Mouse (Mus musculus) kidney, embryonic 14.5 days (tissue): ENCODE data around the gene Patl2. TPM values are rescaled to one million over a fixed set of nuclear protein-coding genes. Genes with fewer than 3 reads are reported as not detected.
A peak's percentile ranks its signal among the peaks of the same experiment; 100 is the strongest.
"Not testable (repeated sequence)": the region's sequence is repeated elsewhere in the genome, so short reads cannot be mapped to it uniquely, and the experiment has no call there.

Experiments
- ATAC-seq: fragments of 200-750 bp; cut with Nextera tagmentation; 2 replicates; pipeline ENCODE4 v1.8.0; 2017; ENCODE audit warnings: moderate number of reproducible peaks, mild to moderate bottlenecking, moderate TSS enrichment, moderate library complexity; ENCODE audit not compliant: low FRiP score, low TSS enrichment
- H3K27ac ChIP-seq: fragments of 300-500 bp; sonication (generic); 2 replicates; pipeline ENCODE4 v1.5.1; 2014; ENCODE audit warnings: low read depth, mild to moderate bottlenecking, low read length, moderate library complexity, mixed read lengths
- H3K27me3 ChIP-seq: fragments of 300-500 bp; sonication (generic); 2 replicates; pipeline ENCODE4 v1.6.1; 2014; ENCODE audit warnings: mild to moderate bottlenecking, low read length; ENCODE audit not compliant: control insufficient read depth, insufficient read depth
- H3K36me3 ChIP-seq: fragments of 300-500 bp; sonication (generic); 2 replicates; pipeline ENCODE4 v1.6.1; 2014; ENCODE audit warnings: low read length, mixed read lengths; ENCODE audit not compliant: control insufficient read depth, insufficient read depth
- H3K4me1 ChIP-seq: fragments of 300-500 bp; sonication (generic); 2 replicates; pipeline ENCODE4 v1.6.1; 2014; ENCODE audit warnings: low read length, mixed read lengths; ENCODE audit not compliant: control insufficient read depth, insufficient read depth
- H3K4me2 ChIP-seq: fragments of 300-500 bp; sonication (generic); replicated peaks from 2 replicates; pipeline ENCODE4 v1.6.1; 2014; ENCODE audit warnings: low read depth, mild to moderate bottlenecking, low read length
- H3K4me3 ChIP-seq: fragments of 300-500 bp; sonication (generic); 2 replicates; pipeline ENCODE4 v1.5.1; 2014; ENCODE audit warnings: mild to moderate bottlenecking, low read length
- H3K9ac ChIP-seq: fragments of 300-500 bp; sonication (generic); 2 replicates; pipeline ENCODE4 v1.6.1; 2014; ENCODE audit warnings: low read depth, mild to moderate bottlenecking, low read length, moderate library complexity
- H3K9me3 ChIP-seq: fragments of 300-500 bp; sonication (generic); 2 replicates; pipeline ENCODE4 v1.6.1; 2016; ENCODE audit warnings: low read length; ENCODE audit not compliant: control insufficient read depth
- WGBS: fragments of 180-500 bp; shearing (Covaris S2); extraction: QIAGEN DNeasy Blood & Tissue Kit; methylation state at CpG from one replicate; pipeline ENCODE4 v1.1.7; 2014; 5-methylcytosine and 5-hydroxymethylcytosine counted together
- polyA plus RNA-seq: library from polyadenylated mRNA; unstranded; fragments of >200 nt; fragmentation: Nextera tagmentation; extraction: Ambion mirVana; gene quantifications from 2 replicates; pipeline ENCODE4 v1.2.1, GENCODE M21; 2014

Gene Patl2
- polyA plus RNA-seq, 1 experiment from 2014 or later: not detected

- no peak for ATAC-seq
Measured at GRCm38 (mm10) chr2:122221798-122222197, 35.8 kb upstream of the Patl2 start.

GRCm38 (mm10) chr2:122221378-122221777 is 35.4 kb upstream of the Patl2 start:
- no peak overlapping the region for H3K4me3 ChIP-seq
- no peak overlapping the region for H3K4me2 ChIP-seq
- H3K9me3 ChIP-seq: no peaks in the 10 kb centered on the region
- whole genome bisulfite sequencing: 59% methylated on average over 4 of the region's 4 CpGs
- no peak overlapping the region for H3K9ac ChIP-seq
- H3K27me3 ChIP-seq: no peaks in the 10 kb centered on the region
- no peaks in the 10 kb centered on the region for H3K4me1 ChIP-seq
- H3K27ac ChIP-seq: no peak overlapping the region
- no peaks in the 10 kb centered on the region for H3K36me3 ChIP-seq
- no peak for ATAC-seq

More at GRCm38 (mm10) chr2:122221798-122222197, 35.8 kb upstream of the Patl2 start:
- no peaks in the 10 kb centered on the region for H3K4me1 ChIP-seq
- no peaks in the 10 kb centered on the region for H3K27me3 ChIP-seq
- H3K9ac ChIP-seq: no peak overlapping the region
- 23% methylated on average over 5 of the region's 5 CpGs for WGBS
- no peak overlapping the region for H3K27ac ChIP-seq
- no peaks in the 10 kb centered on the region for H3K9me3 ChIP-seq
- no peaks in the 10 kb centered on the region for H3K36me3 ChIP-seq
- H3K4me3 ChIP-seq: no peak overlapping the region
- H3K4me2 ChIP-seq: no peak overlapping the region

GRCm38 (mm10) chr2:122218234-122218633 is 32.2 kb upstream of the Patl2 start:
- ATAC-seq: no peak

DNA sequence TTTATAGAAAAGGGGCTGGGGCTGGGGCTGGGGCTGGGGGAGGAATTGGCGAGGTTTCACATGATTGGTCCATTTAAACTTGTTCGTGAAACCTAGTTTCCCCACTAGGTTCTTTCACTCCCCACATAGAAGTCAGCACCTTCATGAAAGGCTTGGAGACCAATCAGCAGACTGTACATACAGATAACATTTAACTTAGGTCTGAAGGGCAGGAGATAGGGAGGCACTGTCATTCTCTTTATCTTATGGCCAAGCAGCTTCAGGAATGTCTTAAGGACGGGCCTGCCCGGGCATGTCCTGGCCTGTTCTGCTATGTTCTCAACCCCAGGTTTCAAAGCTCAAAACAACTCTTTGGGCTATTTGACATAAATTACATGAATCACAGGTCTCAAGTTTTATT is 31.1 kb upstream of the Patl2 start:
- not testable (repeated sequence) for H3K9me3 ChIP-seq, H3K9ac ChIP-seq, H3K4me3 ChIP-seq, H3K27me3 ChIP-seq, H3K4me2 ChIP-seq, H3K36me3 ChIP-seq, H3K27ac ChIP-seq, H3K4me1 ChIP-seq, ATAC-seq
- WGBS: 90% methylated on average over 4 of the region's 4 CpGs

More at GRCm38 (mm10) chr2:122218234-122218633, 32.2 kb upstream of the Patl2 start:
- Histone ChIP-seq H3K4me3 (no peak overlapping the region), H3K27ac (no peak overlapping the region), H3K4me1 (no peaks in the 10 kb centered on the region), H3K9me3 (no peaks in the 10 kb centered on the region), H3K27me3 (no peaks in the 10 kb centered on the region), H3K36me3 (no peaks in the 10 kb centered on the region), H3K9ac (no peak overlapping the region), H3K4me2 (no peak overlapping the region)
- 71% methylated on average over 2 of the region's 2 CpGs for WGBS

- WGBS: 59% methylated on average over 3 of the region's 3 CpGs
- Histone ChIP-seq H3K27ac (no peak overlapping the region), H3K27me3 (no peaks in the 10 kb centered on the region), H3K9ac (no peak overlapping the region), H3K4me1 (no peaks in the 10 kb centered on the region), H3K36me3 (no peaks in the 10 kb centered on the region), H3K9me3 (no peaks in the 10 kb centered on the region), H3K4me3 (no peak overlapping the region), H3K4me2 (no peak overlapping the region)
- ATAC-seq: 0 out of 2 replicates have a peak, but pooled peaks have one; percentile 46
Measured at GRCm38 (mm10) chr2:122210534-122211228, 24.7 kb upstream of the Patl2 start.

DNA sequence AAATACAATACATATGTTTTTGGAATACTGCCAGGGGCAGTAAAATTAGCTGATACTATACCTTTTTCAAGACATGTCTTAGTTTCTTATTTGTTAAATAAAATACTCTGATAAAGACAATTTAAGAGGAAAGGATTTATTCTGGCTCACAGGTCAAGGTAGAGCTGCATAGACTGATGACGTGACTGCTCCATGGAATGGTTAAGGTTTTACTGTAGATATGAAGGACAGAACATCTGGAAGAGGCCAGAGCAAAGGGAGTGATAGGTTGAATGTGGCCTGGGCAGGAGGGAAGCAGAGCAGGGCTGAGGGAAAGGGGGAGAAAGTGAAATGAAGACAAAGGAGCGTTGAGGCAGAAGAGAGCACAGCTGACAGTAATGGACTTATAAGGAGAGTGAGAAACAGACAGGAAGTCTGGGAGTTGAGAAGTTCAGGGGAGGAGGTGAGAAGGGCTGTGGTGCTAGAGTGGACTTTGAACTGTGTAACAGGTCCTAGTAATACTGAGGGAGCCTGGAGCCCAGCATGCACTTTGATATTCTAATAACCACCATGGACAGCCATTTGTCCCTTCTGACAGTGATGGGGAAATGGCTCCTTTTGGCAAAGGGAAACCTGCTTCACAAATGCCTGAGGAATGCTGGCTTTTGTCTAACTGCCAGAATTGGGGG is 20.6 kb upstream of the Patl2 start:
- Histone ChIP-seq H3K36me3 (no peaks in the 10 kb centered on the region), H3K27me3 (no peaks in the 10 kb centered on the region), H3K4me3 (no peak overlapping the region), H3K9ac (no peak overlapping the region), H3K4me1 (no peaks in the 10 kb centered on the region), H3K4me2 (no peak overlapping the region), H3K9me3 (no peaks in the 10 kb centered on the region), H3K27ac (no peak overlapping the region)
- 43% methylated on average over 2 of the region's 2 CpGs for WGBS
- ATAC-seq: no peak

GRCm38 (mm10) chr2:122201501-122201900 is 15.5 kb upstream of the Patl2 start:
- H3K9me3 ChIP-seq: no peaks in the 10 kb centered on the region
- WGBS: 90% methylated on average over 1 of the region's 1 CpGs
- no peaks in the 10 kb centered on the region for H3K27me3 ChIP-seq
- H3K36me3 ChIP-seq: no peaks in the 10 kb centered on the region
- no peak overlapping the region for H3K4me3 ChIP-seq
- no peak overlapping the region for H3K9ac ChIP-seq
- no peak overlapping the region for H3K4me2 ChIP-seq
- no peak overlapping the region for H3K27ac ChIP-seq
- no peak for ATAC-seq
- no peaks in the 10 kb centered on the region for H3K4me1 ChIP-seq

GRCm38 (mm10) chr2:122194509-122194929 is 8.5 kb upstream of the Patl2 start:
- Histone ChIP-seq H3K9ac (no peak overlapping the region), H3K4me3 (no peak overlapping the region), H3K36me3 (no peaks in the 10 kb centered on the region), H3K4me2 (no peak overlapping the region), H3K4me1 (no peaks in the 10 kb centered on the region), H3K27me3 (no peaks in the 10 kb centered on the region), H3K9me3 (no peaks in the 10 kb centered on the region), H3K27ac (no peak overlapping the region)
- 53% methylated on average over 1 of the region's 1 CpGs for WGBS
- 0 out of 2 replicates have a peak, but pooled peaks have one; percentile 46 for ATAC-seq

DNA sequence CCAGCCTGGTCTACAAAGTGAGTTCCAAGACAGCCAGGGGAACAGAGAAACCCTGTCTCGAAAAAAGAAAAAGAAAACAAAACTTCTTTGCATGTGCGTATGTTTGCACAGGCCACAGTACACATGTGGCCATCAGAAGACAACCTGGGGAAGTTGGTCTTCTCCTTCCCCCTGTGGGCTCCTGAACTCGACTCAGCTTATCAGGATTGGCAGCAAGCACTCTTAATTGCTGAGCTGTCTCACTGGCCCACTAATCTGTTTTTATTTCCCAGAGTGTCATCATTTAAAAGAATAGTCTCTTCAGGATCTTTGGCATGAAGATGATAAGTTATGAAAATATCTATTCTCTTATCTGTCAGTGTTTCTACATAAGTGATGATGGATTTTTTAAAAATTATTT is 5.9 kb upstream of the Patl2 start:
- H3K4me1 ChIP-seq: no peaks in the 10 kb centered on the region
- H3K36me3 ChIP-seq: no peaks in the 10 kb centered on the region
- no peak overlapping the region for H3K27ac ChIP-seq
- no peaks in the 10 kb centered on the region for H3K9me3 ChIP-seq
- H3K4me2 ChIP-seq: no peak overlapping the region
- H3K27me3 ChIP-seq: no peaks in the 10 kb centered on the region
- H3K4me3 ChIP-seq: no peak overlapping the region
- no peak for ATAC-seq
- 75% methylated on average over 3 of the region's 3 CpGs for WGBS
- H3K9ac ChIP-seq: no peak overlapping the region
